18 mouse cellular contexts compared by ENCODE assay signal in the genomic region with DNA sequence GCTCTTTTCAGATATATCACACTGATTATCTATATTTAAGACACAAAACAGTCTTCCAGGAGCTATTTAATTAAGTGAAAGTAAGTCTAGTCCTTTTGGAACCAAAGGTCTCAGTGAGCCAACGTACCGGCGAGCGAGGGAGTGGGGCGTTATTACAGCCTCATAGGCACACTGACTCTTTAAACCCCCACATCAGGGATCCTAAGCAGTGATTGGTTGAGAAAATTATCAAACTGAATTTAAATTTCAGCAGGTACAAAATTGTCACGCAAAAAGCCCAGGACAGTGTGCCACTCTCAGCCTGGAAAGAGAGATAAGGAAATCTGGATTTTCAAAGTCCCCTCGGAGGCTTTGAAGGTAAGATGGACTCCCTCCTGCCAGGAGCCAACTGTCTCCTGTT. TPM values are rescaled to one million over a fixed set of nuclear protein-coding genes. Genes with fewer than 3 reads are reported as not detected.
A peak's percentile ranks its signal among the peaks of the same experiment; 100 is the strongest.
DNase-seq lines count a peak whose midpoint lies in the region; TF ChIP-seq lines count a peak whose summit lies in the region.
"Had no signal": no experiment of that assay in that cellular context is flagged by ENCODE, and none has a peak within 500 bp of the region (broad histone marks: within the 10 kb centered on the region; RNA-seq: fewer than 3 reads in every experiment).

A gene (plus strand): TSS at position 301 of the 400 bp plus-strand sequence.

- TF ChIP-seq CTCF in layer of hippocampus, adult 2 months (conservative IDR thresholded peaks at IDR 0.05), result no peak

- peak within 1 kb of the TSS; percentile 72 for H3K27ac ChIP-seq in layer of hippocampus, adult 2 months

- no peak within 1 kb of the TSS for H3K4me3 ChIP-seq in layer of hippocampus, adult 2 months

- DNase-seq in layer of hippocampus, adult 2 months (ENCODE audit: low spot score in 2 of 2), result no peak
- no peak for DNase-seq in layer of hippocampus, adult 9-11 months
- DNase-seq: adrenal gland, adult 2 months; adrenal gland, adult 8-10 months; adrenal gland, postnatal 10 days; adrenal gland, postnatal 14 days; adrenal gland, postnatal 25 days; adrenal gland, postnatal 36 days; B cell, adult 2 months; cerebellum, adult 11 months; cerebellum, adult 11-12 months; cerebellum, adult 18-20 months; cerebellum, adult 2 months had no signal

RNA-seq across cellular contexts. Expression of the gene that starts here (rescaled TPM):
- total RNA-seq in layer of hippocampus, adult 2 months (2021), result not detected
- total RNA-seq: adrenal gland, adult 18-20 months; adrenal gland, adult 2 months; adrenal gland, adult 8-10 months; adrenal gland, postnatal 10 days; adrenal gland, postnatal 14 days; adrenal gland, postnatal 25 days; adrenal gland, postnatal 36 days; adrenal gland, postnatal 4 days; CH12.LX; ES-E14; MEL had no signal
